Mouse (Mus musculus): ENCODE measurements around the gene Pfn4. TPM values are rescaled to one million over a fixed set of nuclear protein-coding genes. Genes with fewer than 3 reads are reported as not detected.

Pfn4 gene
- total RNA-seq, 2 experiments from 2014 or later, result 1.0 to 2.1 TPM

DNA sequence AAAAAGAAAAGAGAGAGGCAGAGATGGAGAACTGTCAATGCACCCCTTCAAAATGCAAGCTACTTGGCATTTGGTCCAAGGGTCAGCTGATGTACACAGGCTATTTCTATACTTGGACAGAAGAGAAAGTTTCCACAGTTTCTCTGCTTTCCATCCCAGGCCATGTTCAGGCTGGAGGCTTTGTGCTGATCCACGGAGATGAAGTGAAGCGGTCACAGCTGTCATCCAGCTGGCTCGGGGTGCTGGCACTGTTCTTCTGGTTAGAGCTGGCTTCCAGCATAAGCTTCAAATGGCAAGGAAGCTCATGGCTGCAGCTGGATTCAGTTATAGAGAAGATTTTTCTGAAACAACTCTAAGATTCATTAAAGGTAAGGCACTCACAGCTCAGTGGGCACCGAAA, 44.8 kb downstream of the Pfn4 start:
- TF ChIP-seq CTCF (IDR thresholded peaks at IDR 0.05), result no peak
- Histone ChIP-seq H3K27ac (no peak overlapping the region), H3K4me3 (no peak overlapping the region)
- intact Hi-C loops (cut with DNase I), result no loop called here
- peak; percentile 64 for DNase-seq

DNA sequence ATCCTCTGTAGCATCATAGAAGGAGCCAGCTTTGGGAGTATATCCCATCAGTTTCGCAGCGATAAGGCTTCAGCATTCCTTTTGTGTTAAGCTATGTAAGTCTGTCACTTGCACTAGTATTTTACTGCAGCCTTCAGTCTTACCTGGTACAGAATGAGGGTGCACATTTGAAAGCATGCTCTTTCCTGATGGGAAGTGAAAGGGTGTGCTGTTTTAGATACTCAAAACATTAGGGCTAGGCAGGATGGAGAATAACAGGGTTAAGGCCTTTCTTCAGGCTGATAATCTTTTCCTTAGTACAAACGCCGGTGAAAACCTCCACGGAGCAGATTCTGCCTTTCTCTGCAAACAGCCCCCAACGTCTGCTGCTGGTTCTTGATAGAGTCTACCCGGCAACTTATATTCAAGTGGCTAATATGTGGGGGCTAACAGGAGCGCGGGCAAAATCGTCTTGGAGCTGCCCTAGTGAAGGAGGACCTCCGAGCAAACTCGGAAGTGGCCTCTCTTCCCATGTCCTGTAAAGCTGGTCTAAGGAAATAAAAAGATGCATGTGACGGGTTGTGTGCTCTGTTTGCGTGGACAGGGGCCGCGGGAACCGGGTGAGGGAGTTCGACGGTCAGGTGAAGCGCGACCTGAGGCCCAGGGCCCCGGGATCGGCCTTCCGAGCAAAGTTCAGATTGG, 48.0 kb downstream of the Pfn4 start:
- no peak for DNase-seq
- Histone ChIP-seq H3K27ac (peak overlapping the region; percentile 92), H3K4me3 (peak overlapping the region; percentile 76)
- no peak for TF ChIP-seq CTCF (IDR thresholded peaks at IDR 0.05)
- intact Hi-C loops (cut with DNase I), result loop anchor here (1.0 kb wide), 1 partner anchor 24 kb away; the partner anchor contains the start of gene Fkbp1b

DNA sequence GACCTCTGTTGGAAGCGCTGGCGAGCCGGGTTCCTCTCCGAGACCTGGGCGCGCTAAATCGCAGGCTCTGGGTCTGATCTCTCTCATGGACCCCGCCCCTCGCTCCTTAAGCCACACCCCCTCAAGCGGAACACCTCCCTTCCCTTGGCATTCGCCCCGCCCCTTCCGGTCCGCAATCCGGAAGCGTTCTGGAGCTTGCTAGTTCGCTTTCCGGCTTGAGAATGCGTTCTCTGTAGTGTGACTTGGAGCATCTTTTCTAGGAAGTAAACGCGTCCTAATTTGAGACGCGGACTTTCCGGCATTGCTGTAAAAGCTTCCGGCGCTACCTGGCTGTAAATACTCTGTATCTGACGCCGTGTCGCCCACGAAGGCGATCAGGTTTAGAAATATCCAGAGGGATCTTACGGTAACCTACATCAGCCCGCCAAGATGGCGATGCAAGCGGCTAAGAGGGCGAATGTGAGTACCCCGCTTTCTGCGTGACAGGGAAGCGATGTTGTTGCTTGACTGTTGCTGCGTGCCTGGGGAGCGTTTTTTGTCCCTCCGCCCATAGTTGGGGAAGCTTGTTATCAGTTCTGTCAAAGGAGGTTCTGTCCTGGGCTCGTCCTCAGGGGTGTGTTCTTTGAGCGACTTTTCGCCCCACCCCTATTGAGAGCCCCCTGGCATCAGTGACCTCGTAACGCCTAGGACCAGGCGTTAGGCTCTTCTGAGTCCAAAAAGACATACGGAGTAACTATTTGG, 48.7 kb downstream of the Pfn4 start, which contains the start of gene Sf3b6:
Gene Sf3b6, plus strand, starts transcription at position 184 of the 741 bp plus-strand sequence.
- intact Hi-C loops (cut with DNase I), result loop anchor here (1.0 kb wide), 1 partner anchor 24 kb away; the partner anchor contains the start of gene Fkbp1b
- TF ChIP-seq CTCF (IDR thresholded peaks at IDR 0.05), result no peak
- Histone ChIP-seq H3K27ac (peak within 1 kb of the TSS; percentile 92), H3K4me3 (peak within 1 kb of the TSS; percentile 76)
- peak; percentile 99 for DNase-seq

DNA sequence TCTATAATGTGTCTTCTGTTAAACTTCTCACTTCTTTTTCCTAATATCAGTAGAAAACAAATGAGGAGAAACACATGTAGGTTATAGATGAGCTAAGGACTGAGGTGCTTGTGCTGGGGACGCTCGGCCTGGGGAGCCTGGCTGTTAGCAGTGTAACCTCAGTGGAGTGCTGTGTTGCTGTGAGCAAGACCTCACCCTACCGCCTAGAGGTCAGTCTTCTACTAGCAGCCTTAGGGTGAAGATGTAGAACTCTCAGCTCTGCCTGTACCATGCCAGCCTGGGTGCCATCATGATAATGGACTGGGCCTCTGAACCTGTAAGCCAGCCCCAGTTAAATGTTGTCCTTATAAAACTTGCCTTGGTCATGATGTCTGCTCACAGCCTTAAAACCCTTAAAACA, 58.4 kb downstream of the Pfn4 start:
- Histone ChIP-seq H3K4me3 (no peak overlapping the region), H3K27ac (no peak overlapping the region)
- DNase-seq, result no peak
- intact Hi-C loops (cut with DNase I), result no loop called here
- no peak for TF ChIP-seq CTCF (IDR thresholded peaks at IDR 0.05)

Other genes with a start within 250 kb of the Pfn4 start
- gene Itsn2, start 176.4 kb upstream of the Pfn4 start, total RNA-seq (2021), result 10 to 100 TPM; 22.8 to 27.0 TPM
- gene Gm3625, start 176.1 kb upstream of the Pfn4 start, total RNA-seq (2021), result not detected
- gene Fam228a, start 30.6 kb upstream of the Pfn4 start, total RNA-seq (2021), result under 1 TPM; 0.17 to 0.18 TPM
- 10 to 100 TPM in 1 of 2 experiments, 1 to 10 TPM in 1; 7.3 to 12.0 TPM for gene Fam228b, start 245 bp downstream of the Pfn4 start, total RNA-seq (2021)
- gene Sf3b6, start 48.5 kb downstream of the Pfn4 start, total RNA-seq (2021), result 10 to 100 TPM; 24.0 to 37.0 TPM
- gene Fkbp1b, start 72.6 kb downstream of the Pfn4 start, total RNA-seq (2021), result under 1 TPM; 0.64 to 0.84 TPM
- 1 to 10 TPM; 5.5 to 7.6 TPM for gene Wdcp, start 74.3 kb downstream of the Pfn4 start, total RNA-seq (2021)
- under 1 TPM; 0.33 to 0.46 TPM for gene Mfsd2b, start 105.3 kb downstream of the Pfn4 start, total RNA-seq (2021)
- 100 to 1,000 TPM; 128 to 133 TPM for gene Ubxn2a, start 138.7 kb downstream of the Pfn4 start, total RNA-seq (2021)
- gene Atad2b, start 148.3 kb downstream of the Pfn4 start, total RNA-seq (2021), result 10 to 100 TPM; 15.0 to 16.6 TPM